Mouse (Mus musculus) activated CD4-positive, CD25-positive, alpha-beta regulatory T cell, adult 4 months (primary cell): ENCODE data around the gene Adora1. TPM values are rescaled to one million over a fixed set of nuclear protein-coding genes. Genes with fewer than 3 reads are reported as not detected.

Source experiments
- ATAC-seq: one replicate; pipeline ENCODE4 v1.8.0; 2017
- polyA plus RNA-seq, 2 experiments: library from polyadenylated mRNA; unstranded; fragments of 100-300 nt; shearing (Covaris generic); gene quantifications; one replicate each; pipeline ENCODE4 v1.2.1; 2017

Adora1 gene
- polyA plus RNA-seq, 2 experiments from 2014 or later, result 0.15 TPM; not detected in 1

- ATAC-seq, result no peak
Measured at GRCm38 (mm10) chr1:134193674-134194197, 41.5 kb downstream of the Adora1 start.

- no peak for ATAC-seq
Measured at GRCm38 (mm10) chr1:134193126-134193525, 42.1 kb downstream of the Adora1 start, which contains the start of gene Mybph. Gene Mybph, plus strand, starts transcription at chr1:134193448.

- no peak for ATAC-seq
Measured at GRCm38 (mm10) chr1:134192024-134192423, 43.2 kb downstream of the Adora1 start.

GRCm38 (mm10) chr1:134191192-134191591, 44.0 kb downstream of the Adora1 start:
- ATAC-seq, result no peak

GRCm38 (mm10) chr1:134188989-134189729, 46.1 kb downstream of the Adora1 start:
- ATAC-seq, result peak; percentile 40

GRCm38 (mm10) chr1:134188217-134188616, 47.0 kb downstream of the Adora1 start:
- no peak for ATAC-seq

GRCm38 (mm10) chr1:134184089-134184488, 51.1 kb downstream of the Adora1 start:
- no peak for ATAC-seq

- ATAC-seq, result no peak
Measured at GRCm38 (mm10) chr1:134182025-134182424, 53.2 kb downstream of the Adora1 start, which contains the start of gene Chil1. Gene Chil1, plus strand, starts transcription at chr1:134182176.

GRCm38 (mm10) chr1:134177976-134178375, 57.3 kb downstream of the Adora1 start:
- no peak for ATAC-seq

- no peak for ATAC-seq
Measured at GRCm38 (mm10) chr1:134173081-134173480, 62.1 kb downstream of the Adora1 start.

GRCm38 (mm10) chr1:134168985-134169697, 66.1 kb downstream of the Adora1 start:
- ATAC-seq, result no peak

GRCm38 (mm10) chr1:134168567-134168966, 66.7 kb downstream of the Adora1 start:
- ATAC-seq, result no peak

- no peak for ATAC-seq
Measured at GRCm38 (mm10) chr1:134167416-134168305, 67.6 kb downstream of the Adora1 start.

- ATAC-seq, result no peak
Measured at GRCm38 (mm10) chr1:134166547-134166946, 68.7 kb downstream of the Adora1 start.

GRCm38 (mm10) chr1:134164454-134164853, 70.8 kb downstream of the Adora1 start:
- no peak for ATAC-seq

- ATAC-seq, result no peak
Measured at GRCm38 (mm10) chr1:134163476-134163875, 71.8 kb downstream of the Adora1 start.

GRCm38 (mm10) chr1:134162510-134163225, 72.6 kb downstream of the Adora1 start:
- ATAC-seq, result no peak

- no peak for ATAC-seq
Measured at GRCm38 (mm10) chr1:134161399-134161798, 73.8 kb downstream of the Adora1 start.

GRCm38 (mm10) chr1:134160404-134160803, 74.8 kb downstream of the Adora1 start:
- no peak for ATAC-seq

- ATAC-seq, result no peak
Measured at GRCm38 (mm10) chr1:134154655-134155054, 80.6 kb downstream of the Adora1 start.

- ATAC-seq, result no peak
Measured at GRCm38 (mm10) chr1:134154121-134154520, 81.1 kb downstream of the Adora1 start.
